In genomic region chr5:45419841-45420638, GRCm38 (mm10) we compare ENCODE assay signal across 8 mouse cellular contexts. TPM values are rescaled to one million over a fixed set of nuclear protein-coding genes. Genes with fewer than 3 reads are reported as not detected.
DNase-seq lines count a peak whose midpoint lies in the region; ATAC-seq and TF ChIP-seq lines count a peak whose summit lies in the region.
"Had no signal": no experiment of that assay in that cellular context is flagged by ENCODE, and none has a peak within 500 bp of the region (broad histone marks: within the 10 kb centered on the region; RNA-seq: fewer than 3 reads in every experiment).

No protein-coding gene starts in this region.

- no peaks in the 10 kb centered on the region for H3K36me3 ChIP-seq in midbrain, embryonic 11.5 days (ENCODE audit: control insufficient read depth, insufficient read depth, low read length)
- H3K36me3 ChIP-seq in midbrain, embryonic 15.5 days (replicated peaks) = no peaks in the 10 kb centered on the region
- H3K36me3 ChIP-seq in hindbrain, embryonic 11.5 days (ENCODE audit: control insufficient read depth, insufficient read depth, low read length) = no peaks in the 10 kb centered on the region
- H3K36me3 ChIP-seq in liver, adult 2 months (ENCODE audit: control insufficient read depth, insufficient read depth, low read length) = no peaks in the 10 kb centered on the region

- H3K27ac ChIP-seq in midbrain, embryonic 11.5 days (ENCODE audit: low read depth, low read length) = no peak overlapping the region
- H3K27ac ChIP-seq in midbrain, embryonic 15.5 days = no peak overlapping the region
- no peak overlapping the region for H3K27ac ChIP-seq in hindbrain, embryonic 11.5 days (ENCODE audit: low read depth, low read length)
- H3K27ac ChIP-seq in liver, adult 2 months (replicated peaks; ENCODE audit: insufficient read depth, low read depth, low read length) = no peak overlapping the region

- no peaks in the 10 kb centered on the region for H3K27me3 ChIP-seq in midbrain, embryonic 11.5 days (ENCODE audit: control insufficient read depth, insufficient read depth, low read length)
- no peaks in the 10 kb centered on the region for H3K27me3 ChIP-seq in midbrain, embryonic 15.5 days (replicated peaks)
- no peaks in the 10 kb centered on the region for H3K27me3 ChIP-seq in hindbrain, embryonic 11.5 days (ENCODE audit: control insufficient read depth, insufficient read depth, low read length)
- H3K27me3 ChIP-seq in liver, adult 2 months (ENCODE audit: control insufficient read depth, insufficient read depth, low read length) = no peaks in the 10 kb centered on the region; the same call in 1 of the 2 replicates

- 72% methylated on average over 10 of the region's 10 CpGs for WGBS in midbrain, embryonic 11.5 days
- 78% methylated on average over 10 of the region's 10 CpGs for WGBS in midbrain, embryonic 15.5 days
- 77% methylated on average over 10 of the region's 10 CpGs for WGBS in hindbrain, embryonic 11.5 days
- WGBS in liver, adult 2 months = 83% methylated on average over 10 of the region's 10 CpGs

- no peak overlapping the region for H3K9ac ChIP-seq in midbrain, embryonic 11.5 days (ENCODE audit: low read length)
- no peak overlapping the region for H3K9ac ChIP-seq in midbrain, embryonic 15.5 days
- no peak overlapping the region for H3K9ac ChIP-seq in hindbrain, embryonic 11.5 days (ENCODE audit: low read depth, low read length)
- H3K9ac ChIP-seq in liver, adult 2 months (ENCODE audit: low read depth, low read length) = no peak overlapping the region

- H3K9me3 ChIP-seq in midbrain, embryonic 11.5 days (ENCODE audit: control insufficient read depth, low read length) = no peaks in the 10 kb centered on the region
- no peaks in the 10 kb centered on the region for H3K9me3 ChIP-seq in midbrain, embryonic 15.5 days
- H3K9me3 ChIP-seq in hindbrain, embryonic 11.5 days (ENCODE audit: control insufficient read depth, low read length) = no peaks in the 10 kb centered on the region

- H3K79me2 ChIP-seq in liver, adult 2 months (ENCODE audit: control insufficient read depth, insufficient read depth, low read length) = no peaks in the 10 kb centered on the region

- H3K4me1 ChIP-seq in midbrain, embryonic 11.5 days (ENCODE audit: control insufficient read depth, insufficient read depth, low read length) = no peaks in the 10 kb centered on the region
- H3K4me1 ChIP-seq in midbrain, embryonic 15.5 days = peaks cover 2% of the 10 kb centered on the region; the same call in 1 of the 2 replicates
- no peaks in the 10 kb centered on the region for H3K4me1 ChIP-seq in hindbrain, embryonic 11.5 days (replicated peaks; ENCODE audit: control insufficient read depth, insufficient read depth, low read length)
- H3K4me1 ChIP-seq in liver, adult 2 months (ENCODE audit: control insufficient read depth, insufficient read depth, low read length) = no peaks in the 10 kb centered on the region

- 0 out of 2 replicates have a peak, but pooled peaks have one; percentile 27 for ATAC-seq in midbrain, embryonic 11.5 days (ENCODE audit: low FRiP score)
- no peak for ATAC-seq in midbrain, embryonic 15.5 days (replicated peaks)
- peak; percentile 63; the same call in 1 of the 2 replicates for ATAC-seq in hindbrain, embryonic 11.5 days (ENCODE audit: low FRiP score)

- TF ChIP-seq POLR2A in liver, adult 2 months (IDR thresholded peaks at IDR 0.05; ENCODE audit: extremely low read depth, insufficient read depth, low read length) = no peak

- DNase-seq in midbrain, embryonic 11.5 days (ENCODE audit: low spot score, missing footprints) = peak; percentile 82
- DNase-seq in adrenal gland, postnatal 36 days = peak; percentile 35 to 60
- peak; percentile 31 for DNase-seq in hindbrain, embryonic 11.5 days (ENCODE audit: low spot score)
- no peak for DNase-seq in liver, adult 2 months (ENCODE audit: extremely low read depth, low read depth, low spot score)
- DNase-seq in thymus, postnatal 36 days = peak; percentile 12 to 15
- DNase-seq in neural tube, embryonic 10.5 days (ENCODE audit: extremely low spot score, low spot score) = no peak

- no peak overlapping the region for H3K4me3 ChIP-seq in midbrain, embryonic 11.5 days (ENCODE audit: low read depth, low read length)
- H3K4me3 ChIP-seq in midbrain, embryonic 15.5 days = no peak overlapping the region
- no peak overlapping the region for H3K4me3 ChIP-seq in hindbrain, embryonic 11.5 days (ENCODE audit: low read depth, low read length)
- H3K4me3 ChIP-seq in liver, adult 2 months (ENCODE audit: insufficient read depth, low read depth, low read length) = no peak overlapping the region

- TF ChIP-seq CTCF in liver, adult 2 months (IDR thresholded peaks at IDR 0.05; ENCODE audit: low read depth, low read length) = peak; percentile 76

- H3K4me2 ChIP-seq in midbrain, embryonic 11.5 days = no peak overlapping the region
- H3K4me2 ChIP-seq in midbrain, embryonic 15.5 days = no peak overlapping the region
- H3K4me2 ChIP-seq in hindbrain, embryonic 11.5 days (replicated peaks; ENCODE audit: low read depth, low read length) = no peak overlapping the region

RNA-seq across cellular contexts. Expression of gene Qdpr, which starts 30.0 kb away (rescaled TPM):
- polyA plus RNA-seq in midbrain, embryonic 11.5 days (2014; fragmentation: Nextera tagmentation; extraction: Ambion mirVana) = 102 and 110 TPM in 2 replicates
- polyA plus RNA-seq in midbrain, embryonic 15.5 days (2015; fragmentation: Nextera tagmentation; extraction: Ambion mirVana) = 110 and 132 TPM in 2 replicates
- total RNA-seq in adrenal gland, postnatal 36 days (2021) = 100 to 1,000 TPM; 110 to 138 TPM
- 108 and 109 TPM in 2 replicates for polyA plus RNA-seq in hindbrain, embryonic 11.5 days (2014; fragmentation: Nextera tagmentation; extraction: Ambion mirVana)
- total RNA-seq in liver, adult 2 months (2014; rRNA removed) = 640 and 691 TPM in 2 replicates
- polyA plus RNA-seq in liver, adult 2 months (2012; rRNA removed) = 491 and 636 TPM in 2 replicates

RNA-seq across cellular contexts. Expression of gene Clrn2, which starts 33.5 kb away (rescaled TPM):
- polyA plus RNA-seq in midbrain, embryonic 11.5 days (2014; fragmentation: Nextera tagmentation; extraction: Ambion mirVana) = 0.86 and 1.2 TPM in 2 replicates
- 0.18 and 0.50 TPM in 2 replicates for polyA plus RNA-seq in midbrain, embryonic 15.5 days (2015; fragmentation: Nextera tagmentation; extraction: Ambion mirVana)
- total RNA-seq in adrenal gland, postnatal 36 days (2021) = not detected
- polyA plus RNA-seq in hindbrain, embryonic 11.5 days (2014; fragmentation: Nextera tagmentation; extraction: Ambion mirVana) = not detected in 2 replicates
- not detected in 2 replicates for total RNA-seq in liver, adult 2 months (2014; rRNA removed)
- polyA plus RNA-seq in liver, adult 2 months (2012; rRNA removed) = not detected in 2 replicates
- polyA plus RNA-seq: heart, embryonic 16.5 days had no signal

Comparison
In these comparisons a context has a peak if more than half of its experiments do, and no peak if none do; other contexts are left out.
1. DNase-seq: peak in midbrain, embryonic 11.5 days (single experiment), adrenal gland, postnatal 36 days (2 of 2), hindbrain, embryonic 11.5 days (single experiment) and thymus, postnatal 36 days (2 of 2); none in liver, adult 2 months (single experiment) and neural tube, embryonic 10.5 days (single experiment).